Mouse (Mus musculus) gastrocnemius, adult 2 months (tissue): ENCODE measurements around the gene 9930111J21Rik2. TPM values are rescaled to one million over a fixed set of nuclear protein-coding genes. Genes with fewer than 3 reads are reported as not detected.
"Not testable (repeated sequence)": the region's sequence is repeated elsewhere in the genome, so short reads cannot be mapped to it uniquely, and the experiment has no call there.

Source experiments
- DNase-seq: peaks from one replicate; pipeline ENCODE4 v3.0.0; 2022
- H3K27ac ChIP-seq: fragments of 200-600 bp; 2 replicates; pipeline ENCODE4 v1.8.1; 2022; ENCODE audit warnings: mild to moderate bottlenecking
- H3K4me3 ChIP-seq: fragments of 200-600 bp; 2 replicates; pipeline ENCODE4 v1.8.1; 2022; ENCODE audit warnings: mild to moderate bottlenecking, moderate library complexity
- CTCF ChIP-seq: fragments of 200-600 bp; IDR thresholded peaks from 2 replicates; pipeline ENCODE4 v1.8.1; 2022; ENCODE audit warnings: antibody characterized with exemption, mild to moderate bottlenecking, moderate library complexity
- intact Hi-C: fragments of 180-260 bp; cut with DNase I; formaldehyde crosslinking; loops from one replicate; pipeline ENCODE4 v1.15.1; 2025
- total RNA-seq, 2 experiments: library from RNA; stranded (reverse); gene quantifications; 2 replicates each; pipeline ENCODE4 v1.2.3; 2021

9930111J21Rik2 gene
- total RNA-seq, 2 experiments from 2014 or later = 1.0 to 2.5 TPM

DNA sequence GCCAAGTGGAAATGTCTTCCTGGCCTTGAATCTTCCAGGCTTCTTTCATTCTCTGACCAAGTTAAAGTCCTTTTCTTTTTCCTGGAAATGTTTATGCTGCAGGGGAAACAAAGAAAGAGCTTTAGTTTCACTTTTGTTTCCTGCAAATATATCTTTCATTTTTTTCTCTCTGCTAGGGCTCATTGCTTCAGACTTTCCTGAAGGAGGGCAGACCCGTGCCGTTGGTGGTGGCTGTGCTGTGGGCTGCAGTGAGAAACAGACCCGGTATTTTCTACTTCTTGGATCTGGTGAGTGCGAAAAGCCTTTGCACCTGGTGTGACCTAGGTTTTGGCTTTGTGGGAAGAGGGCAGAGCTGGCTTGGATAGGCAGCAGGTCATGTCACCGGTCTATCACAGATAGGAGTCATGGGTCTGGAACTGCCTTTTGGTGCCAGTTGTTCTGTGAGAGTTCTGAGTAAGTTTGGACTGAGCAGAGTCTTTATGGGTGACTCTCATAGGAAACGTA lies 35.9 kb upstream of the 9930111J21Rik2 start:
- TF ChIP-seq CTCF = no peak
- peak overlapping the region; percentile 67 for H3K4me3 ChIP-seq
- DNase-seq = no peak
- H3K27ac ChIP-seq = peak overlapping the region; percentile 77
- intact Hi-C loops = loop anchor here (10.0 kb wide), 1 partner anchor 92 kb away; the partner anchor contains the start of genes Gm12185 and Tgtp1

DNA sequence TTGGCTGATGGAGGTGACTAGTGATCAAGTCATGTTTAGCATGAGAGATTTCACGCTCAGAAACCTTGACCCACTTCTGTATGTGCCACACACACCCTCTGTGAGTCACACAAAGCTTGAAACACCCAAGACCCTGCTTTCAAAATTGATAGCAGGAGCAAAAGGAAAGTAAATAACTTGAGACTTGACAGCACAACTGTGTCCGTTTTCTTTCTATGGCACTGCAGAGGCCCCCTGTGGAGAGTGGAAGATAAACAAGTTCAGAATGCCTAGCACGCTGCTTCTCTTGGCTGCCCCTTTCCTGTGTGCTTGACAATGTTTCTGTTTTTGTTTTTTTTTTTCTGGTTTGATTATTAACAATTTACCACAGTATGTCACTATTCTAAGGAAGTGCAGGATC lies 33.8 kb upstream of the 9930111J21Rik2 start:
- Histone ChIP-seq H3K27ac (peak overlapping the region; percentile 2; the same call in 1 of the 2 replicates), H3K4me3 (no peak overlapping the region)
- peak; percentile 36; the same call in 1 of the 2 replicates for TF ChIP-seq CTCF
- DNase-seq = no peak
- intact Hi-C loops = loop anchor here (10.0 kb wide), 1 partner anchor 90 kb away; the partner anchor contains the start of genes Gm12185 and Tgtp1

DNA sequence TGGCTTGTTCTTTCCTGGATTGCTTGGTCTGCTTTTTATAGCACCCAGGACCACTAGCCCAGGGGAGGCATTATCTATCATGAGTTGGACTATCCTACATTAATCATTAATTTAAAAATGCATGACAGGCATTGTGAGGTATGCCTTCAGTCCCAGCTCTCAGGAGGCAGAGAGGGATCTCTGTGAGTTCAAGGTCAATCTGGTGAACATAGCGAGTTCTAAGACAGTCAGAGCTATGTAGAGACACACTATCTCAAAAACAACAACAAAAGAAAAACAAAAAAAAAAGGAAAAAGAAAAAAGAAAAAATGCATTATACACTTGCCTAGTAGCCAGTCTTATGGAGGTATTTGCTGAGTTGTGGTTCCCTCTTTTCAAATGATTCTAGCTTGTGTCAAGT lies 33.3 kb upstream of the 9930111J21Rik2 start:
- no peak for DNase-seq
- Histone ChIP-seq H3K4me3 (no peak overlapping the region), H3K27ac (peak overlapping the region; percentile 2; the same call in 1 of the 2 replicates)
- TF ChIP-seq CTCF = no peak
- intact Hi-C loops = loop anchor here (10.0 kb wide), 1 partner anchor 90 kb away; the partner anchor contains the start of genes Gm12185 and Tgtp1

DNA sequence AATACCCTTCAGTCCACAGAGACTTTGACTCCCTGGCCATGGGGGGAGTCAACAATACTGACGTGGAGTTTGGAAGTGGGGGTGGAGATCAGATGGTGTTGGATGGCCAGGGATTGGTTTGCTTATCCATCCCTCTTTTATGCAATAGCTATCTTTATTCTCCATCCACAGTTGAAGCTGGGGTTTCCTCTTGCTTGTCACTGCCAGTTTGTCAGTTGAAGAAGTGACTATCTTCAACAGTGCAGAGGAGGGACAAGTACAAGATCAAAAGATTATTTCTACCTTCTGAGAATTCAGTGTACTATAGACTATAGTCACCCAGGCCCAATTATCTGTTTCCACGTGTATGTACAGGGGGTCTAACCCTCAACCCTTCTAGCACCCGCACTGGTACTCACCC lies 32.8 kb upstream of the 9930111J21Rik2 start:
- no peak for TF ChIP-seq CTCF
- Histone ChIP-seq H3K27ac (no peak overlapping the region), H3K4me3 (no peak overlapping the region)
- DNase-seq = no peak
- intact Hi-C loops = loop anchor here (10.0 kb wide), 1 partner anchor 89 kb away; the partner anchor contains the start of genes Gm12185 and Tgtp1

- Histone ChIP-seq H3K27ac (no peak overlapping the region), H3K4me3 (no peak overlapping the region)
- intact Hi-C loops = loop anchor here (10.0 kb wide), 1 partner anchor 88 kb away; the partner anchor contains the start of genes Gm12185 and Tgtp1
- no peak for DNase-seq
- no peak for TF ChIP-seq CTCF
These were observed 32.1 kb upstream of the 9930111J21Rik2 start for GRCm38 (mm10) chr11:49083146-49083545.

DNA sequence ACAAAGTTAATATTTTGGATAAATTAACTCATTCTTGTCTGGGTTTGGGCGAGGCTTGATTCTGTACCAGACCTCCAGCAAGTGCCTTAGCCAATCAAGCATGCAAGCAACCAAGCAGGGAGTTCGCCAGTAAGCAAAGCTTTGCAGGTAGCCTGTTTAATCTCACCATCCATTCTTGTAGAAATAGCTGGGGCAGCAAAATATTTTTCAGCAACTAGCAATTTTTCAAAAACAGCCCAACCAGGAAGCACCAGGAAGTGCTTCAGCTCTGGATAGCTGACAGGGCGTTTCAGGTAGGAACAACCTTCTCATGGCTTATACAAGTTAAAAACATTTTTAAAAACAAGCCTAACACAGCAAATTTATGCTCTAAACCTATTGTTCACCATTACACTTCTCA lies 30.8 kb upstream of the 9930111J21Rik2 start:
- peak overlapping the region; percentile 21; the same call in 1 of the 2 replicates for H3K4me3 ChIP-seq

GRCm38 (mm10) chr11:49081356-49081755 lies 30.3 kb upstream of the 9930111J21Rik2 start:
- no peak for DNase-seq
- H3K27ac ChIP-seq = peak overlapping the region; percentile 75
- intact Hi-C loops = loop anchor here (10.0 kb wide), 1 partner anchor 87 kb away; the partner anchor contains the start of genes Gm12185 and Tgtp1
- peak overlapping the region; percentile 21 for H3K4me3 ChIP-seq
- no peak for TF ChIP-seq CTCF

More for the DNA sequence above, 30.8 kb upstream of the 9930111J21Rik2 start:
- no peak for DNase-seq
- TF ChIP-seq CTCF = no peak
- H3K27ac ChIP-seq = peak overlapping the region; percentile 75
- intact Hi-C loops = loop anchor here (10.0 kb wide), 1 partner anchor 87 kb away; the partner anchor contains the start of genes Gm12185 and Tgtp1

DNA sequence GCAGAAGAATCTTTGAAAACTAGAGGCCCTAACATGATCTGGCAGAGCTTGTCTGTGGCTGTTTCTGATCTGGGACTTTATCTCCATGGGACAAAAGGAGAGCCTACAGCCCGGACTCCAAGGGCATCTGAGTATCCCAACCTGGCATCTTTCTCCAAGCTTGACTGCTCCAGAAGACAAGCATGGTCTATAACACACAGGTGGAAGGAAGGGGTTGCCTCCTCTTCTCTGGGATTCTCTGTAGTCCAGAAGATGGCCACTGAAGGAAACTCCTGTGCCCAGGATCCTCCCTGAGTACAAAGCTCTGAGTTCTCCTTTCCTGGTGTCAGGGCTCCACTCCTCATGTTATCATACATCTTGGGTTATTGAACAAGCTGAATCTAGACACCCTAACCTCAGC lies 29.6 kb upstream of the 9930111J21Rik2 start:
- intact Hi-C loops = loop anchor here (10.0 kb wide), 1 partner anchor 86 kb away; the partner anchor contains the start of genes Gm12185 and Tgtp1
- Histone ChIP-seq H3K4me3 (no peak overlapping the region), H3K27ac (0 out of 2 replicates have a peak overlapping the region, but pooled peaks have one; percentile 9)
- no peak for TF ChIP-seq CTCF
- no peak for DNase-seq

GRCm38 (mm10) chr11:49078719-49079118 lies 27.7 kb upstream of the 9930111J21Rik2 start:
- Histone ChIP-seq H3K27ac (no peak overlapping the region), H3K4me3 (no peak overlapping the region)
- DNase-seq = no peak
- no peak for TF ChIP-seq CTCF
- intact Hi-C loops = loop anchor here (5.0 kb wide), 1 partner anchor 156 kb away; no protein-coding TSS in a partner anchor

DNA sequence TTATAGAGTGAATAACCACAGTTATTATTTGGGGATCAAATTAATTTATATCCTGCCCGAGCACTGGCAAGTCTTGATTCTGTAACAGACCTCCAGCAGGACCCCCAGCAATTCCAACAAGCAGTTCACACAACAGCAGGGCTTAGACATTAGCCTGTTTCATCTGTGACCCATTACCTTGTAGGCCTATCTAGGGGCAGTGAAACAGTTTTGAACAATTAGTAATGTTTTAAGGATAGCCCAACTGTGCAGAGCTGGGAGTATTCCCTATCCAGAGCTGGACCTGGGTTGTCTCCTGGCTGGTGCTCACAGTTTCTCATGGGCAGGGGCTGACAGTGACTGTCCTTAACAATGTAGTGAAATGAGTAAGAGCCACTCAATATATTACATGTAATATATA lies 26.0 kb upstream of the 9930111J21Rik2 start:
- no peak for TF ChIP-seq CTCF
- no peak overlapping the region; the same call in 1 of the 2 replicates for H3K4me3 ChIP-seq
- no peak for DNase-seq
- H3K27ac ChIP-seq = peak overlapping the region; percentile 83
- intact Hi-C loops = loop anchor here (5.0 kb wide), 1 partner anchor 155 kb away; no protein-coding TSS in a partner anchor

- intact Hi-C loops = loop anchor here (5.0 kb wide), 1 partner anchor 154 kb away; no protein-coding TSS in a partner anchor
- not testable (repeated sequence) for DNase-seq
- H3K27ac ChIP-seq = peak within 1 kb of the TSS; percentile 83
- H3K4me3 ChIP-seq = peak within 1 kb of the TSS; percentile 50
These were observed 25.1 kb upstream of the 9930111J21Rik2 start, which contains the start of gene Ifi47 for GRCm38 (mm10) chr11:49076001-49076757. TSS of gene Ifi47 (plus strand) at chr11:49076587.

DNA sequence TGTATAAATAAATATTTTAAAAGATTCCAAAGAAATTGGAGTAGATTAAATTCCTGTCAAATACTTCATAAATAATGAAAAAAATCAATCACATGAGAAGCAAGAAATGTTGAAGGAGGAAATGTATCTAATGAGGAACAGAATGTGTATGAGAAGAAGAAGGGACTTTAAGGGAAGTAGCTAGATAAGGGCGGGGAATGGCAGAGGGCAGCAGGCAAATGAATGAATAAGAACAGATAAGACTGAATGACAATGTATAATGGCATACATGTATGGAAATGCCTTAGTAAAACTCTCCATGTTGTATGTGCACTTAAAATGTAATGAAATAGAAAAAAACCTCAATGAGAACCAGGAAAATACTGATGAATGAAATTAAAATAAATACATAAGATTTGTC lies 17.3 kb upstream of the 9930111J21Rik2 start:
- H3K27ac ChIP-seq = no peak overlapping the region

DNA sequence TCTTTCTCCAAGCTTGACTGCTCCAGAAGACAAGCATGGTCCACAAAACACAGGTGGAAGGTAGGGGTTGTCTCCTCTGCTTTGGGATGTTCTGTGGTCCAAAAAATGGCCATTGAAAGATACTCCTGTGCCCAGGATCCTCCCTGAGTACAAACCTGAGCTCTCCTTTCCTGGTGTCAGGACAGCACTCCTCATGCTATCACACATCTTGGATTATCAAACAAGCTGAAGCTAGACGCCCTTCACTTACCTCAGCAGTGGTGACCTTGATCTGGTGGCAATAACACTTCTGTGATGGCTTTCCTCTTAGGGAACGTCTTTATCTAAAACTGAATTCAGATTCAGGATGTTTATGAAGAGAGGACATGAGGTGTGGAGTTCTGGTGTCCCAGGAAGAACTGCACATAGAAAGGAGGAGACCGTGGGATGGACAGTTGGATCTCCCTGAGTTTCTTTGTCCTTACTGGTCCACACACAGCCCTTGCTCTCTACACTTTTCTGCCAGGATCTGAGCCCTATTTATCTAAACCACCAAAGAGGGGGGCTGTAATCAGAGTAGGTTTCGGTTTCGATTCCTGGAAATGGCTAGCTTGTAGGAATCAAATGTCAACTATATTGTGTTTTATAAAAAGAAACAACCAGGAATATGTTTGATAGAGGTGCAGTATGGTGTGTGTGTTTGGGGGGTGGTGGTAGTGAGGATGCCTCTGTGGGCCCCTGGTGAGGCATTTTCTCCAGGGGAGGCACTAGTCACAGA lies 12.8 kb upstream of the 9930111J21Rik2 start, which contains the start of gene Tgtp2:
Tgtp2 (minus strand) TSS at position 494 of the 757 bp plus-strand sequence.
- intact Hi-C loops, DNase-seq: not testable (repeated sequence)
- peak within 1 kb of the TSS; percentile 58 for H3K27ac ChIP-seq
- peak within 1 kb of the TSS; percentile 45 for H3K4me3 ChIP-seq

More for the DNA sequence above, 17.3 kb upstream of the 9930111J21Rik2 start:
- no peak for TF ChIP-seq CTCF
- intact Hi-C loops = no loop called here
- H3K4me3 ChIP-seq = no peak overlapping the region
- DNase-seq = no peak

GRCm38 (mm10) chr11:49061865-49062264 lies 10.8 kb upstream of the 9930111J21Rik2 start:
- H3K4me3 ChIP-seq, DNase-seq, intact Hi-C loops, H3K27ac ChIP-seq: not testable (repeated sequence)

GRCm38 (mm10) chr11:49060061-49060460 lies 9.0 kb upstream of the 9930111J21Rik2 start:
- H3K27ac ChIP-seq, intact Hi-C loops, DNase-seq, H3K4me3 ChIP-seq: not testable (repeated sequence)

- DNase-seq, H3K27ac ChIP-seq, H3K4me3 ChIP-seq, intact Hi-C loops: not testable (repeated sequence)
These were observed 852 bp upstream of the 9930111J21Rik2 start for GRCm38 (mm10) chr11:49051894-49052293.
